Mouse (Mus musculus): ENCODE measurements at regions not wholly inside any gene's neighbourhood (a gene's known extent, or its start where the extent isn't known, plus 50 kb on each side); places are given as distances from the start of the nearest gene placed in this dataset.

GRCm38 (mm10) chr12:119070446-119070845, 104.2 kb upstream of the Abcb5 start:
- TF ChIP-seq POLR2A (IDR thresholded peaks at IDR 0.05; ENCODE audit: low read depth, low read length) (no peak), POLR2AphosphoS2 (IDR thresholded peaks at IDR 0.05; ENCODE audit: low read depth, low read length) (no peak)
